Mouse (Mus musculus) megakaryocyte-erythroid progenitor cell, adult 5 weeks (primary cell): Measurements from ENCODE around the gene Rnf146. TPM values are rescaled to one million over a fixed set of nuclear protein-coding genes. Genes with fewer than 3 reads are reported as not detected.

Experiments
- polyA plus RNA-seq: library from polyadenylated mRNA; stranded (reverse); fragments of >175 nt; gene quantifications from 2 replicates; pipeline ENCODE4 v1.2.3, GENCODE M21; 2012

The Rnf146 gene
- polyA plus RNA-seq = 10.5 and 11.8 TPM in 2 replicates

DNA sequence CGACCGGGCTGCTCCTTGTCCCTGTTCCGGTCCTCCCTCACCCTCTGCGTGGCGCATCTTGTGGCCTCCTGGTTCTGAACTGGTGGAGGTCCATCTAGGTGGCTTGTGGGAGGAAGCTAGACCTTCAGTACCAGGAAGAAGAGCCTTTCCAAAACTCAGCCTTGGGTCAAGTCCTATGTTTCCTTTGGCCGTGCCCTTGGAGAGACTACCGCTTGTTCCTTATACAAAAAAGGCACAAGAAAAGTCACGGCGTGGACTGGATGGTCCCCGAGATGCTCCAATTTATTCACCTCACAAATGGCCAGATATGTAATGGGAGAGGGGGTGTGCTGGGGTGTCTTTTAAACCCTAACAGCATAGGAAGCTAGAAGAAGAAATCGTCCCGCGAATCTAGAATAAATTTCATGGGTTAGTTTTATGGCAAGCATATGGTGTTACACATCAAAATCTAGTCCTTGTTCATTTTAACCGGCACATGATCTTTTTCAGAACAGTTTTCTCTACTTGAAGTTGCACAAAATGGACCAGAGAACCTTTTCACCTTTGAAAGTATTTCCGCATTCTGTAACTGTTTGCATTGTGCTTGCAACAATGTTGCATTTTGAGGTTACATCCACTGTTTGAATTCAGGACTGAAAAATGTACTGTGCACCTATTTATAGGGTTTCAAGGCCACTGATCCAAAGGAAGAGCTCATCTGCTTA is at the start of gene Rnf146:
TSS of gene Rnf146 (minus strand) at position 246 of the 704 bp plus-strand sequence.

DNA sequence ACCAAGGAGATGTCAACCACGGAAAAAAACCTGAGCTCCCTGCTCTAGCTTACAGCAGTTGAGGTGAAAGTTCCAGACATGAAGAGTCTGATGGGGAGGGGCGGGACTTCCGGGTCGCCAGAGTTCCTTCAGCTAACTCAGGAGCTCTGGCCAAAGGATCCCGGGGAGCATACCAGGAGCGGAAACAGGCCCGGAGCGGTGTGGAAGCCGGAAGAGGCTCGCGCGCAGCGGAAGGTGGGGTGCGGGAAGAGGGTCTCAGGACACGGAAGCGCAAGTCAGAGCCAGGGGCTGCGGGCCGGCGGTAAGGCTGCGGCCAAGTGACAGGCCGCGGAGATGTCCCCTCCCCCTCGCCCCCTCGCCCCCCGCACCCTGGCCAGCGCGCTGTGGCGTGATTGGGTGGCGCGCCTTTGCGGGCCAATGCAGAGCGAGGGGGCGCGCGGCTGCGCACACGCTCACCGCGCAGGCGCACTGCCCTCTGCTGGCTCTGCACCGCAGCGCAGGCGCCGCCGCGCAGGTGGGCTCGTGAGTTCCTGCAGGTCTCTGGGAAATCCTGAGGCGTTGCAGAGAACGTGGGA is 49.1 kb downstream of the Rnf146 start, which contains the start of gene Echdc1:
TSS of gene Echdc1 (plus strand) at position 103 of the 575 bp plus-strand sequence.

Other genes starting within 250 kb of the Rnf146 start
- not detected in 2 replicates for gene Soga3, start 218.6 kb downstream of the Rnf146 start, polyA plus RNA-seq
- gene Gm49353, start 163.5 kb downstream of the Rnf146 start, polyA plus RNA-seq = not detected in 2 replicates
- gene 9330159F19Rik, start 150.8 kb downstream of the Rnf146 start, polyA plus RNA-seq = not detected in 2 replicates
- 1.3 and 1.8 TPM in 2 replicates for gene Echdc1, start 49.3 kb downstream of the Rnf146 start, polyA plus RNA-seq
- gene Rspo3, start 173.4 kb upstream of the Rnf146 start, polyA plus RNA-seq = not detected in 2 replicates